ENCODE assay signal across 22 mouse cellular contexts in the genomic region with DNA sequence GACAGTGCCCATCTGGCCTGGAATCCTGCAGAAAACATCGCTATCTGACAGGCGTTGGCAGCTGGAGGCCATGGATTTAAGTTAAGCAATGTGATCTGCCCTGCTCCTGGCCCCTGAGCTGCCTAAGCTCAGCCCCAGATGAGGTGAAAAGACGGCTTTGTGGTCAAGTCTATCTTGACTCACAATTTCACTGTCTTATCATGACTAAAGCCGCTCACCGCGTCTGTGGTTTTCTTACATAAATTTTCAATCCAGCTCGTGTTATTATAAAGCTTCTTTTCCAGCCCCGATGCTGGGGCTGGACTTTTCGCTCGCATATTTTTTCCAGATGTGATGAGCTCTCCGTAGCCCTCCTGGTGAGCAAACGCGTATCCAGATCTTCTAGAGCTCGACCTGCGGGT.
DNase-seq lines count a peak whose midpoint lies in the region; ATAC-seq and TF ChIP-seq lines count a peak whose summit lies in the region.
"Had no signal": no experiment of that assay in that cellular context is flagged by ENCODE, and none has a peak within 500 bp of the region (broad histone marks: within the 10 kb centered on the region; RNA-seq: fewer than 3 reads in every experiment).

No protein-coding gene starts in this region.

- no peak for DNase-seq in gastrocnemius, adult 2 months
- no peak for DNase-seq in gastrocnemius, postnatal 36 days
- peak; percentile 99 for DNase-seq in 3T3-L1 (ENCODE audit: low read depth, low spot score)
- DNase-seq in adipocyte (ENCODE audit: low spot score): peak; percentile 81
- no peak for DNase-seq in urinary bladder, adult 2 months (ENCODE audit: low spot score)
- DNase-seq in thymus, adult 18-20 months: no peak
- no peak for DNase-seq in cerebellum, postnatal 10 days
- DNase-seq: adrenal gland, adult 8-10 months; cerebellum, adult 18-20 months; heart, adult 18-20 months; kidney, adult 8-10 months; kidney, postnatal 36 days; layer of hippocampus, adult 9-11 months; right cerebral cortex, postnatal 25 days had no signal

- no peak overlapping the region for H3K9ac ChIP-seq in limb, embryonic 13.5 days
- H3K9ac ChIP-seq: hindbrain, embryonic 12.5 days; liver, embryonic 15.5 days; neural tube, embryonic 12.5 days had no signal

- H3K36me3 ChIP-seq in limb, embryonic 13.5 days: no peaks in the 10 kb centered on the region
- H3K36me3 ChIP-seq: hindbrain, embryonic 12.5 days; liver, embryonic 15.5 days; neural tube, embryonic 12.5 days had no signal

- no peak overlapping the region for H3K4me2 ChIP-seq in limb, embryonic 13.5 days (replicated peaks)
- H3K4me2 ChIP-seq: hindbrain, embryonic 12.5 days; liver, embryonic 15.5 days; neural tube, embryonic 12.5 days had no signal

- intact Hi-C loops in gastrocnemius, adult 2 months (cut with DNase I): no loop called here
- intact Hi-C loops in gastrocnemius, postnatal 36 days (cut with DNase I): no loop called here

- H3K9me3 ChIP-seq in limb, embryonic 13.5 days: no peaks in the 10 kb centered on the region
- H3K9me3 ChIP-seq: hindbrain, embryonic 12.5 days; liver, embryonic 15.5 days; megakaryocyte, embryonic 14.5 days; neural tube, embryonic 12.5 days had no signal

- TF ChIP-seq CTCF in gastrocnemius, adult 2 months (IDR thresholded peaks at IDR 0.05): no peak

- no peaks in the 10 kb centered on the region for H3K4me1 ChIP-seq in limb, embryonic 13.5 days
- H3K4me1 ChIP-seq: hindbrain, embryonic 12.5 days; liver, embryonic 15.5 days; megakaryocyte, embryonic 14.5 days; neural tube, embryonic 12.5 days had no signal

- H3K4me3 ChIP-seq in gastrocnemius, adult 2 months: peak overlapping the region; percentile 31
- H3K4me3 ChIP-seq in limb, embryonic 13.5 days: no peak overlapping the region
- H3K4me3 ChIP-seq: hindbrain, embryonic 12.5 days; liver, embryonic 15.5 days; megakaryocyte, embryonic 14.5 days; neural tube, embryonic 12.5 days had no signal

- no peak overlapping the region; the same call in 1 of the 2 replicates for H3K27ac ChIP-seq in gastrocnemius, adult 2 months
- H3K27ac ChIP-seq in limb, embryonic 13.5 days: 0 out of 2 replicates have a peak overlapping the region, but pooled peaks have one; percentile 10
- H3K27ac ChIP-seq: hindbrain, embryonic 12.5 days; liver, embryonic 15.5 days; neural tube, embryonic 12.5 days had no signal

- 65% methylated on average over 15 of the region's 15 CpGs for WGBS in limb, embryonic 13.5 days

- no peaks in the 10 kb centered on the region for H3K27me3 ChIP-seq in limb, embryonic 13.5 days
- H3K27me3 ChIP-seq: hindbrain, embryonic 12.5 days; liver, embryonic 15.5 days; neural tube, embryonic 12.5 days had no signal

- ATAC-seq in limb, embryonic 13.5 days (ENCODE audit: low FRiP score, low read depth): peak; percentile 51; the same call in 1 of the 2 replicates
- ATAC-seq: forebrain, embryonic 16.5 days; inflammation-experienced regulatory T-cells, adult 6 months; lung, postnatal 0 days had no signal

Comparison
In these comparisons a context has a peak if more than half of its experiments do, and no peak if none do; other contexts are left out.
1. DNase-seq: peak in 3T3-L1 (single experiment) and adipocyte (single experiment); none in gastrocnemius, adult 2 months (single experiment), gastrocnemius, postnatal 36 days (0 of 2), urinary bladder, adult 2 months (single experiment), thymus, adult 18-20 months (0 of 2) and cerebellum, postnatal 10 days (0 of 2).